Mouse (Mus musculus) midbrain, embryonic 11.5 days (tissue): ENCODE results near the gene Sco1. TPM values are rescaled to one million over a fixed set of nuclear protein-coding genes. Genes with fewer than 3 reads are reported as not detected.

ENCODE experiments used
- ATAC-seq: fragments of 200-750 bp; cut with Nextera tagmentation; 2 replicates; pipeline ENCODE4 v1.8.0; 2017; ENCODE audit warnings: moderate TSS enrichment, moderate library complexity; ENCODE audit not compliant: low FRiP score
- DNase-seq: peaks from one replicate; pipeline ENCODE4 v3.0.0; 2015; ENCODE audit warnings: low spot score; ENCODE audit errors: missing footprints
- H3K27ac ChIP-seq: fragments of 300-500 bp; sonication (generic); 2 replicates; pipeline ENCODE4 v1.5.1; 2014; ENCODE audit warnings: low read depth, low read length
- H3K27me3 ChIP-seq: fragments of 300-500 bp; sonication (generic); 2 replicates; pipeline ENCODE4 v1.6.1; 2014; ENCODE audit warnings: mild to moderate bottlenecking, low read length, moderate library complexity, mixed read lengths; ENCODE audit not compliant: control insufficient read depth, insufficient read depth
- H3K36me3 ChIP-seq: fragments of 300-500 bp; sonication (generic); 2 replicates; pipeline ENCODE4 v1.6.1; 2014; ENCODE audit warnings: mild to moderate bottlenecking, low read length, moderate library complexity, mixed read lengths; ENCODE audit not compliant: control insufficient read depth, insufficient read depth
- H3K4me1 ChIP-seq: fragments of 300-500 bp; sonication (generic); 2 replicates; pipeline ENCODE4 v1.6.1; 2014; ENCODE audit warnings: low read length; ENCODE audit not compliant: control insufficient read depth, insufficient read depth
- H3K4me2 ChIP-seq: fragments of 300-500 bp; sonication (generic); 2 replicates; pipeline ENCODE4 v1.6.1; 2014; ENCODE audit warnings: mild to moderate bottlenecking, moderate library complexity
- H3K4me3 ChIP-seq: fragments of 300-500 bp; sonication (generic); 2 replicates; pipeline ENCODE4 v1.5.1; 2014; ENCODE audit warnings: low read depth, low read length
- H3K9ac ChIP-seq: fragments of 300-500 bp; sonication (generic); 2 replicates; pipeline ENCODE4 v1.6.1; 2014; ENCODE audit warnings: low read length
- H3K9me3 ChIP-seq: fragments of 300-500 bp; sonication (generic); 2 replicates; pipeline ENCODE4 v1.6.1; 2016; ENCODE audit warnings: low read length; ENCODE audit not compliant: control insufficient read depth
- WGBS: fragments of 180-500 bp; shearing (Covaris S2); extraction: QIAGEN DNeasy Blood & Tissue Kit; methylation state at CpG from one replicate; pipeline ENCODE4 v1.1.7; 2014; 5-methylcytosine and 5-hydroxymethylcytosine counted together
- polyA plus RNA-seq: library from polyadenylated mRNA; unstranded; fragments of >200 nt; fragmentation: Nextera tagmentation; extraction: Ambion mirVana; gene quantifications from 2 replicates; pipeline ENCODE4 v1.2.1, GENCODE M21; 2014

The Sco1 gene
- polyA plus RNA-seq, 1 experiment from 2014 or later, result 18.7 TPM

GRCm38 (mm10) chr11:67078000-67078399 is 25.5 kb downstream of the Sco1 start, which contains the start of gene Myh3:
Gene Myh3, plus strand, starts transcription at chr11:67078300.
- Histone ChIP-seq H3K27ac (no peak within 1 kb of the TSS), H3K9me3 (no peaks in the 10 kb centered on the region), H3K4me3 (no peak within 1 kb of the TSS), H3K4me2 (no peak within 1 kb of the TSS), H3K36me3 (no peaks in the 10 kb centered on the region), H3K4me1 (peaks cover 11% of the 10 kb centered on the region), H3K9ac (no peak within 1 kb of the TSS), H3K27me3 (no peaks in the 10 kb centered on the region)
- ATAC-seq (no peak), DNase-seq (no peak)
- 90% methylated on average over 5 of the region's 5 CpGs for WGBS

GRCm38 (mm10) chr11:67078888-67079287 is 26.4 kb downstream of the Sco1 start:
- 89% methylated on average over 6 of the region's 6 CpGs for WGBS
- Histone ChIP-seq H3K4me1 (peaks cover 11% of the 10 kb centered on the region), H3K4me2 (no peak overlapping the region), H3K4me3 (no peak overlapping the region), H3K36me3 (no peaks in the 10 kb centered on the region), H3K9ac (no peak overlapping the region), H3K27ac (no peak overlapping the region), H3K9me3 (no peaks in the 10 kb centered on the region), H3K27me3 (peaks cover 5% of the 10 kb centered on the region; the same call in 1 of the 2 replicates)
- no peak for ATAC-seq
- no peak for DNase-seq

- peak; percentile 40; the same call in 1 of the 2 replicates for ATAC-seq
- peak overlapping the region; percentile 55 for H3K27ac ChIP-seq
These were observed 27.3 kb downstream of the Sco1 start for GRCm38 (mm10) chr11:67079740-67080139.

GRCm38 (mm10) chr11:67080168-67080567 is 27.7 kb downstream of the Sco1 start:
- peak overlapping the region; percentile 55 for H3K27ac ChIP-seq
- H3K9ac ChIP-seq, result no peak overlapping the region
- 5% methylated on average over 3 of the region's 3 CpGs for WGBS
- peak; percentile 95 for DNase-seq
- no peaks in the 10 kb centered on the region for H3K36me3 ChIP-seq
- no peaks in the 10 kb centered on the region for H3K9me3 ChIP-seq
- H3K4me2 ChIP-seq, result no peak overlapping the region
- H3K27me3 ChIP-seq, result peaks cover 14% of the 10 kb centered on the region
- no peak overlapping the region for H3K4me3 ChIP-seq
- peaks cover 11% of the 10 kb centered on the region for H3K4me1 ChIP-seq
- peak; percentile 64 for ATAC-seq

More at GRCm38 (mm10) chr11:67079740-67080139, 27.3 kb downstream of the Sco1 start:
- Histone ChIP-seq H3K4me1 (peaks cover 11% of the 10 kb centered on the region), H3K27me3 (peaks cover 9% of the 10 kb centered on the region), H3K9me3 (no peaks in the 10 kb centered on the region), H3K4me3 (no peak overlapping the region), H3K36me3 (no peaks in the 10 kb centered on the region), H3K9ac (no peak overlapping the region), H3K4me2 (no peak overlapping the region)
- DNase-seq, result no peak
- WGBS, result 55% methylated on average over 11 of the region's 11 CpGs

- no peak overlapping the region for H3K4me3 ChIP-seq
- peaks cover 11% of the 10 kb centered on the region for H3K4me1 ChIP-seq
- no peaks in the 10 kb centered on the region for H3K36me3 ChIP-seq
- 4% methylated on average over 10 of the region's 11 CpGs for WGBS
- H3K4me2 ChIP-seq, result no peak overlapping the region
- ATAC-seq (peak; percentile 82), DNase-seq (peak; percentile 92)
- H3K27ac ChIP-seq, result no peak overlapping the region; the same call in 1 of the 2 replicates
- H3K9me3 ChIP-seq, result no peaks in the 10 kb centered on the region
- no peak overlapping the region for H3K9ac ChIP-seq
- H3K27me3 ChIP-seq, result peaks cover 14% of the 10 kb centered on the region
These were observed 28.7 kb downstream of the Sco1 start for GRCm38 (mm10) chr11:67081125-67081649.

GRCm38 (mm10) chr11:67082188-67082587 is 29.7 kb downstream of the Sco1 start:
- Histone ChIP-seq H3K27ac (no peak overlapping the region), H3K4me1 (peaks cover 11% of the 10 kb centered on the region), H3K9me3 (no peaks in the 10 kb centered on the region), H3K27me3 (peaks cover 14% of the 10 kb centered on the region), H3K4me3 (no peak overlapping the region), H3K4me2 (no peak overlapping the region), H3K9ac (no peak overlapping the region), H3K36me3 (no peaks in the 10 kb centered on the region)
- 91% methylated on average over 7 of the region's 7 CpGs for WGBS
- DNase-seq, result no peak
- ATAC-seq, result no peak

- DNase-seq (no peak), ATAC-seq (no peak)
- no peak overlapping the region for H3K4me3 ChIP-seq
- peaks cover 11% of the 10 kb centered on the region for H3K4me1 ChIP-seq
- 85% methylated on average over 13 of the region's 13 CpGs for whole genome bisulfite sequencing
- no peak overlapping the region for H3K27ac ChIP-seq
- peaks cover 14% of the 10 kb centered on the region for H3K27me3 ChIP-seq
- no peaks in the 10 kb centered on the region for H3K9me3 ChIP-seq
- H3K36me3 ChIP-seq, result no peaks in the 10 kb centered on the region
- no peak overlapping the region for H3K9ac ChIP-seq
- H3K4me2 ChIP-seq, result no peak overlapping the region
These were observed 30.3 kb downstream of the Sco1 start for GRCm38 (mm10) chr11:67082793-67083192.

- H3K36me3 ChIP-seq, result no peaks in the 10 kb centered on the region
These were observed 30.8 kb downstream of the Sco1 start for GRCm38 (mm10) chr11:67083239-67083638.

GRCm38 (mm10) chr11:67083712-67084340 is 31.4 kb downstream of the Sco1 start:
- no peak overlapping the region for H3K4me2 ChIP-seq
- peaks cover 14% of the 10 kb centered on the region for H3K27me3 ChIP-seq
- H3K36me3 ChIP-seq, result no peaks in the 10 kb centered on the region
- H3K4me1 ChIP-seq, result peaks cover 11% of the 10 kb centered on the region
- 39% methylated on average over 32 of the region's 32 CpGs for WGBS
- no peak overlapping the region for H3K9ac ChIP-seq
- H3K9me3 ChIP-seq, result no peaks in the 10 kb centered on the region
- DNase-seq (peak; percentile 86), ATAC-seq (no peak)
- no peak overlapping the region for H3K27ac ChIP-seq
- H3K4me3 ChIP-seq, result no peak overlapping the region

More at GRCm38 (mm10) chr11:67083239-67083638, 30.8 kb downstream of the Sco1 start:
- WGBS, result 60% methylated on average over 6 of the region's 6 CpGs
- Histone ChIP-seq H3K27ac (no peak overlapping the region), H3K27me3 (peaks cover 14% of the 10 kb centered on the region), H3K9me3 (no peaks in the 10 kb centered on the region), H3K9ac (no peak overlapping the region), H3K4me3 (no peak overlapping the region), H3K4me2 (no peak overlapping the region), H3K4me1 (peaks cover 11% of the 10 kb centered on the region)
- DNase-seq (no peak), ATAC-seq (no peak)
